Comparison of ENCODE assay signal across 13 mouse cellular contexts in the genomic region with DNA sequence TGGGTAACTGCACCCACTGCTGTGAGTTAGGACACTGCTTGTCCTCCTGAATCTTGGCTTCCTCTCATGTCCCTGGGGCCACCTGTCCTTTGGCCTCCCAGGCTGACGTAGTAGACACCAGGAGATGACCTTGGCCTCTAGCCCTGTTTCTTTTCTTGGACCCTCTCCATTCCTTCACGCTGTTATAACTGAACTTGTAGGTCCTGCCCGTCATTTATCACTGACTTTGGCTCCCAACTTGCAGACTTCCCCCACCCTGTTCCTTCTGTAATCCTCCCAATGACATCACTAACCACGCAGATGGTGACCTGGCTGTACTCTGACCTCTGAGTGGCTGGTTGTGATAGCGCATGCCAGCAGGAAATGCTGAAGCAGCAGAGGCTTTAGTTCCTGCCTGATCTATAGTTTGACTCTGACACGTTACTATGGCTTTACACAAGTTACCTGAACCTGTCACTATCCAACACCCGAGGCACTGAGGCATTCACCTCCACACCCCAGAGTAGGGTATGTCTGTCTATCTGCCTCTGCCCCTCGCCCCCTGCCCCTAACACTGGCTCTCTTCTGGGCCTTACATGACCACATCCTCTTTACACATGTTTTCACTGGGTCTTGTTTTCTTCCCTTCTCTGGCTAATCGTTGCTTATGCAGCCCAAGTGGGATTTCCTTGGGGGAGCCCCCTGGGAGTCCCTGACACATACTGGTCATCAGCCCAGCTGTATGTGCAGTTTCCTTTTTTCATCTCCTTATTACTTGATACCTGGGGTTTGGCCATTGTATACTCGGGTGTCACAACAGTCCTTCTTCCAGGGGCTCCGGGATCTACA. TPM values are rescaled to one million over a fixed set of nuclear protein-coding genes. Genes with fewer than 3 reads are reported as not detected.
DNase-seq lines count a peak whose midpoint lies in the region; ATAC-seq and TF ChIP-seq lines count a peak whose summit lies in the region.
"Had no signal": no experiment of that assay in that cellular context is flagged by ENCODE, and none has a peak within 500 bp of the region (broad histone marks: within the 10 kb centered on the region; RNA-seq: fewer than 3 reads in every experiment).

No protein-coding gene starts in this region.

- intact Hi-C loops in heart, postnatal 36 days (cut with DNase I): no loop called here

- no peaks in the 10 kb centered on the region for H3K36me3 ChIP-seq in heart, postnatal 0 days (replicated peaks; ENCODE audit: control insufficient read depth, insufficient read depth, low read length)
- H3K36me3 ChIP-seq in megakaryocyte, embryonic 14.5 days (replicated peaks; ENCODE audit: low read length): no peaks in the 10 kb centered on the region
- no peaks in the 10 kb centered on the region for H3K36me3 ChIP-seq in forebrain, embryonic 12.5 days (replicated peaks)
- no peaks in the 10 kb centered on the region for H3K36me3 ChIP-seq in forebrain, embryonic 10.5 days (replicated peaks)

- TF ChIP-seq EP300 in heart, postnatal 0 days (IDR thresholded peaks at IDR 0.05; ENCODE audit: low read depth): no peak

- H3K9me3 ChIP-seq in heart, postnatal 0 days (replicated peaks; ENCODE audit: control insufficient read depth, low read length): no peaks in the 10 kb centered on the region
- H3K9me3 ChIP-seq in megakaryocyte, embryonic 14.5 days: 0 out of 2 replicates have a peak, but pooled peaks cover 3% of the 10 kb centered on the region
- H3K9me3 ChIP-seq in forebrain, embryonic 12.5 days: 0 out of 2 replicates have a peak, but pooled peaks cover 4% of the 10 kb centered on the region
- H3K9me3 ChIP-seq in forebrain, embryonic 10.5 days: no peaks in the 10 kb centered on the region

- H3K4me2 ChIP-seq in heart, postnatal 0 days (ENCODE audit: low read depth, low read length): no peak overlapping the region
- no peak overlapping the region for H3K4me2 ChIP-seq in forebrain, embryonic 12.5 days

- no peak for TF ChIP-seq CTCF in heart, postnatal 0 days (IDR thresholded peaks at IDR 0.05; ENCODE audit: low read depth)

- H3K4me3 ChIP-seq in heart, postnatal 0 days (ENCODE audit: low read depth, low read length): no peak overlapping the region
- H3K4me3 ChIP-seq in megakaryocyte, embryonic 14.5 days (replicated peaks): peak overlapping the region; percentile 62
- H3K4me3 ChIP-seq in forebrain, embryonic 12.5 days (replicated peaks): no peak overlapping the region
- H3K4me3 ChIP-seq in forebrain, embryonic 10.5 days: no peak overlapping the region

- H3K27me3 ChIP-seq in heart, postnatal 0 days (ENCODE audit: control insufficient read depth, insufficient read depth, low read length): 0 out of 2 replicates have a peak, but pooled peaks cover 2% of the 10 kb centered on the region
- H3K27me3 ChIP-seq in megakaryocyte, embryonic 14.5 days (replicated peaks): peaks cover 65% of the 10 kb centered on the region
- H3K27me3 ChIP-seq in forebrain, embryonic 12.5 days: no peaks in the 10 kb centered on the region
- H3K27me3 ChIP-seq in forebrain, embryonic 10.5 days (ENCODE audit: poor library complexity, severe bottlenecking): peaks cover 8% of the 10 kb centered on the region; the same call in 1 of the 2 replicates

- H3K4me1 ChIP-seq in heart, postnatal 0 days (ENCODE audit: control insufficient read depth, insufficient read depth): no peaks in the 10 kb centered on the region
- peaks cover 12% of the 10 kb centered on the region for H3K4me1 ChIP-seq in megakaryocyte, embryonic 14.5 days
- no peaks in the 10 kb centered on the region for H3K4me1 ChIP-seq in forebrain, embryonic 12.5 days
- peaks cover 10% of the 10 kb centered on the region; the same call in 1 of the 2 replicates for H3K4me1 ChIP-seq in forebrain, embryonic 10.5 days

- 49% methylated on average over 11 of the region's 11 CpGs for whole genome bisulfite sequencing in heart, postnatal 0 days
- 79% methylated on average over 11 of the region's 11 CpGs for WGBS in forebrain, embryonic 12.5 days
- 85% methylated on average over 11 of the region's 11 CpGs for WGBS in forebrain, embryonic 10.5 days

- DNase-seq in heart, postnatal 0 days (ENCODE audit: low spot score): peak; percentile 36
- DNase-seq in heart, postnatal 36 days: no peak
- peak; percentile 70 to 72 for DNase-seq in B cell, adult 2 months
- no peak for DNase-seq in forebrain, embryonic 10.5 days (ENCODE audit: extremely low spot score, low spot score)
- DNase-seq: layer of hippocampus, postnatal 36 days had no signal

- no peak overlapping the region for H3K27ac ChIP-seq in heart, postnatal 0 days (ENCODE audit: low read depth)
- no peak overlapping the region for H3K27ac ChIP-seq in forebrain, embryonic 12.5 days
- no peak overlapping the region for H3K27ac ChIP-seq in forebrain, embryonic 10.5 days

- ATAC-seq in heart, postnatal 0 days (ENCODE audit: insufficient read depth, low read depth): peak; percentile 62
- ATAC-seq in hematopoietic stem cell, adult 5-6 weeks (replicated peaks in 1 of 2; ENCODE audit: insufficient read depth in 1 of 2, low FRiP score in 2 of 2, low TSS enrichment in 1 of 2, low read depth in 1 of 2, poor library complexity in 2 of 2, severe bottlenecking in 2 of 2): peak; percentile 72 to 77
- ATAC-seq in forebrain, embryonic 12.5 days (ENCODE audit: low FRiP score): no peak
- ATAC-seq in erythroblast, adult 5-6 weeks (replicated peaks; ENCODE audit: low FRiP score, poor library complexity, severe bottlenecking): no peak

- H3K9ac ChIP-seq in heart, postnatal 0 days (replicated peaks; ENCODE audit: low read depth, low read length): no peak overlapping the region
- no peak overlapping the region for H3K9ac ChIP-seq in forebrain, embryonic 12.5 days

RNA-seq across cellular contexts. Expression of gene Ren1, which starts 2.4 kb away (rescaled TPM):
- total RNA-seq in heart, postnatal 0 days (2014; rRNA removed; ENCODE audit: low replicate concordance): not detected in 2 replicates
- polyA plus RNA-seq in heart, postnatal 0 days (2015; fragmentation: Nextera tagmentation; extraction: Ambion mirVana): 0.07 and 0.52 TPM in 2 replicates
- under 1 TPM in 1 of 2 experiments, not detected in 1; 0.22 TPM for total RNA-seq in heart, postnatal 36 days (2021)
- total RNA-seq in hematopoietic stem cell, adult 5-6 weeks (2017): not detected in 2 replicates
- not detected in 2 replicates for polyA plus RNA-seq in megakaryocyte, embryonic 14.5 days (2012; ENCODE audit: insufficient read depth, low replicate concordance)
- polyA plus RNA-seq in forebrain, embryonic 12.5 days (2016; fragmentation: Nextera tagmentation; extraction: Ambion mirVana): not detected in 2 replicates
- polyA plus RNA-seq in forebrain, embryonic 10.5 days (2016; fragmentation: Nextera tagmentation; extraction: Ambion mirVana): not detected in 2 replicates
- not detected in 2 replicates for total RNA-seq in erythroblast, adult 5-6 weeks (2015; ENCODE audit: low replicate concordance)
- not detected in 2 replicates for total RNA-seq in erythroblast, adult 5-6 weeks (2017; ENCODE audit: low replicate concordance)
- total RNA-seq: layer of hippocampus, postnatal 36 days had no signal
- polyA plus RNA-seq: frontal cortex, adult 2 months had no signal

RNA-seq across cellular contexts. Expression of gene Etnk2, which starts 15.5 kb away (rescaled TPM):
- 0.31 and 1.3 TPM in 2 replicates for total RNA-seq in heart, postnatal 0 days (2014; rRNA removed; ENCODE audit: low replicate concordance)
- polyA plus RNA-seq in heart, postnatal 0 days (2015; fragmentation: Nextera tagmentation; extraction: Ambion mirVana): 0.41 and 0.97 TPM in 2 replicates
- total RNA-seq in heart, postnatal 36 days (2021): under 1 TPM; 0.38 to 0.50 TPM
- not detected in 2 replicates for total RNA-seq in hematopoietic stem cell, adult 5-6 weeks (2017)
- polyA plus RNA-seq in megakaryocyte, embryonic 14.5 days (2012; ENCODE audit: insufficient read depth, low replicate concordance): 0.11 TPM in 1 of 2 replicates, not detected in the other
- polyA plus RNA-seq in forebrain, embryonic 12.5 days (2016; fragmentation: Nextera tagmentation; extraction: Ambion mirVana): 2.5 and 2.6 TPM in 2 replicates
- 1.7 and 2.3 TPM in 2 replicates for polyA plus RNA-seq in forebrain, embryonic 10.5 days (2016; fragmentation: Nextera tagmentation; extraction: Ambion mirVana)
- not detected in 2 replicates for total RNA-seq in erythroblast, adult 5-6 weeks (2015; ENCODE audit: low replicate concordance)
- total RNA-seq in erythroblast, adult 5-6 weeks (2017; ENCODE audit: low replicate concordance): not detected in 2 replicates

RNA-seq across cellular contexts. Expression of gene Kiss1, which starts 26.2 kb away (rescaled TPM):
- total RNA-seq in heart, postnatal 0 days (2014; rRNA removed; ENCODE audit: low replicate concordance): not detected in 2 replicates
- polyA plus RNA-seq in heart, postnatal 0 days (2015; fragmentation: Nextera tagmentation; extraction: Ambion mirVana): not detected in 2 replicates
- not detected for total RNA-seq in heart, postnatal 36 days (2021)
- total RNA-seq in hematopoietic stem cell, adult 5-6 weeks (2017): not detected in 2 replicates
- not detected in 2 replicates for polyA plus RNA-seq in megakaryocyte, embryonic 14.5 days (2012; ENCODE audit: insufficient read depth, low replicate concordance)
- polyA plus RNA-seq in forebrain, embryonic 12.5 days (2016; fragmentation: Nextera tagmentation; extraction: Ambion mirVana): not detected in 2 replicates
- polyA plus RNA-seq in forebrain, embryonic 10.5 days (2016; fragmentation: Nextera tagmentation; extraction: Ambion mirVana): not detected in 2 replicates
- total RNA-seq in erythroblast, adult 5-6 weeks (2015; ENCODE audit: low replicate concordance): not detected in 2 replicates
- not detected in 2 replicates for total RNA-seq in erythroblast, adult 5-6 weeks (2017; ENCODE audit: low replicate concordance)
- total RNA-seq: layer of hippocampus, postnatal 36 days had no signal
- polyA plus RNA-seq: brain, embryonic 14.5 days; heart, embryonic 16.5 days; neural tube, embryonic 14.5 days had no signal

RNA-seq across cellular contexts. Expression of gene Golt1a, which starts 38.3 kb away (rescaled TPM):
- total RNA-seq in heart, postnatal 0 days (2014; rRNA removed; ENCODE audit: low replicate concordance): not detected in 2 replicates
- not detected in 2 replicates for polyA plus RNA-seq in heart, postnatal 0 days (2015; fragmentation: Nextera tagmentation; extraction: Ambion mirVana)
- not detected for total RNA-seq in heart, postnatal 36 days (2021)
- total RNA-seq in hematopoietic stem cell, adult 5-6 weeks (2017): not detected in 2 replicates
- not detected in 2 replicates for polyA plus RNA-seq in megakaryocyte, embryonic 14.5 days (2012; ENCODE audit: insufficient read depth, low replicate concordance)
- polyA plus RNA-seq in forebrain, embryonic 12.5 days (2016; fragmentation: Nextera tagmentation; extraction: Ambion mirVana): not detected in 2 replicates
- not detected in 2 replicates for polyA plus RNA-seq in forebrain, embryonic 10.5 days (2016; fragmentation: Nextera tagmentation; extraction: Ambion mirVana)
- total RNA-seq in erythroblast, adult 5-6 weeks (2015; ENCODE audit: low replicate concordance): not detected in 2 replicates
- total RNA-seq in erythroblast, adult 5-6 weeks (2017; ENCODE audit: low replicate concordance): not detected in 2 replicates
- total RNA-seq: layer of hippocampus, postnatal 36 days had no signal
- polyA plus RNA-seq: brain, embryonic 14.5 days; heart, embryonic 16.5 days; neural tube, embryonic 14.5 days had no signal

Comparison
In these comparisons a context has a peak if more than half of its experiments do, and no peak if none do; other contexts are left out.
1. DNase-seq: peak in heart, postnatal 0 days (single experiment) and B cell, adult 2 months (2 of 2); none in heart, postnatal 36 days (0 of 2) and forebrain, embryonic 10.5 days (single experiment).
2. ATAC-seq: peak in heart, postnatal 0 days (single experiment) and hematopoietic stem cell, adult 5-6 weeks (2 of 2); none in forebrain, embryonic 12.5 days (single experiment) and erythroblast, adult 5-6 weeks (single experiment).